In the genomic region with DNA sequence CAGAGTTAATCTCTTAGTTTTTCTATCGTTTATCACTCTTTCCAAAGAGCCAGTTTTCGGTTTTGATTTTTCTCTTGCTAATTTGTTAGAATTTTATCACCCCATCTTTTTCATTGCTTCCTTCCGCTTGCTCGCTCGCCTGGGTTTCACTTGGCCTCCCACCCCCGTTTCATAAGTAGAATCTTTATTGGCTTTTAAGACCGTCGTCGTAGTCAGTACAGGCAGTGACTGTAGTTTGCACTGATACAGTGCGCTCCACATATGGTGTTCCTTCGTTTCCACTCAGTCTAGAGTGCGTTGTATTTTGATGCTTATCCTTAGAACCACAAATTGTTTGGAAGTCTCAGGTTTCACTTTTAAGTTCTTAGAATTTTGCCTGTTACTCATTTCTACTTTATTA, we compare ENCODE assay signal across 20 mouse cellular contexts.
"Had no signal": no experiment of that assay in that cellular context is flagged by ENCODE, and none has a peak within 500 bp of the region (broad histone marks: within the 10 kb centered on the region; RNA-seq: fewer than 3 reads in every experiment).

No protein-coding gene starts in this region.

- H3K9ac ChIP-seq: kidney, embryonic 15.5 days; limb, embryonic 13.5 days; liver, embryonic 13.5 days; lung, embryonic 14.5 days; midbrain, embryonic 12.5 days; midbrain, embryonic 15.5 days; neural tube, embryonic 12.5 days; neural tube, embryonic 15.5 days; stomach, embryonic 15.5 days had no signal

- H3K9me3 ChIP-seq: kidney, embryonic 15.5 days; limb, embryonic 10.5 days; limb, embryonic 13.5 days; liver, embryonic 13.5 days; midbrain, embryonic 12.5 days; midbrain, embryonic 15.5 days; neural tube, embryonic 12.5 days; neural tube, embryonic 15.5 days; stomach, embryonic 15.5 days had no signal

- H3K27ac ChIP-seq: kidney, embryonic 15.5 days; limb, embryonic 10.5 days; limb, embryonic 13.5 days; liver, embryonic 13.5 days; macrophage; midbrain, embryonic 12.5 days; midbrain, embryonic 15.5 days; neural tube, embryonic 12.5 days; neural tube, embryonic 15.5 days; stomach, embryonic 15.5 days had no signal

- ATAC-seq: lung, postnatal 0 days; midbrain, embryonic 15.5 days had no signal

- H3K4me1 ChIP-seq: kidney, embryonic 15.5 days; limb, embryonic 10.5 days; limb, embryonic 13.5 days; liver, embryonic 13.5 days; midbrain, embryonic 12.5 days; midbrain, embryonic 15.5 days; neural tube, embryonic 12.5 days; neural tube, embryonic 15.5 days; stomach, embryonic 15.5 days had no signal

- H3K27me3 ChIP-seq: kidney, embryonic 15.5 days; limb, embryonic 13.5 days; liver, embryonic 13.5 days; midbrain, embryonic 12.5 days; midbrain, embryonic 15.5 days; neural tube, embryonic 12.5 days; neural tube, embryonic 15.5 days; stomach, embryonic 15.5 days had no signal

- H3K4me3 ChIP-seq: kidney, embryonic 15.5 days; limb, embryonic 10.5 days; limb, embryonic 13.5 days; liver, embryonic 13.5 days; midbrain, embryonic 12.5 days; midbrain, embryonic 15.5 days; neural tube, embryonic 12.5 days; neural tube, embryonic 15.5 days; stomach, embryonic 15.5 days had no signal

- DNase-seq: kidney, adult 8-10 months; kidney, postnatal 10 days; kidney, postnatal 4 days; liver; liver, embryonic 13.5 days; lung, embryonic 14.5 days; retina, postnatal 1 day; right cerebral cortex, postnatal 25 days; spleen, adult 18-20 months; thymus, postnatal 36 days had no signal

- H3K4me2 ChIP-seq: kidney, embryonic 15.5 days; limb, embryonic 13.5 days; liver, embryonic 13.5 days; lung, embryonic 14.5 days; midbrain, embryonic 12.5 days; midbrain, embryonic 15.5 days; neural tube, embryonic 12.5 days; neural tube, embryonic 15.5 days; stomach, embryonic 15.5 days had no signal
